Mouse (Mus musculus) urinary bladder, postnatal 36 days (tissue): ENCODE results near the gene Erc2.
A peak's percentile ranks its signal among the peaks of the same experiment; 100 is the strongest.

Experiments used
- DNase-seq, 2 experiments: peaks; one replicate each; pipeline ENCODE4 v3.0.0; 2022; ENCODE audit warnings: low spot score in 2 of 2, mixed read lengths in 1 of 2

The Erc2 gene

DNA sequence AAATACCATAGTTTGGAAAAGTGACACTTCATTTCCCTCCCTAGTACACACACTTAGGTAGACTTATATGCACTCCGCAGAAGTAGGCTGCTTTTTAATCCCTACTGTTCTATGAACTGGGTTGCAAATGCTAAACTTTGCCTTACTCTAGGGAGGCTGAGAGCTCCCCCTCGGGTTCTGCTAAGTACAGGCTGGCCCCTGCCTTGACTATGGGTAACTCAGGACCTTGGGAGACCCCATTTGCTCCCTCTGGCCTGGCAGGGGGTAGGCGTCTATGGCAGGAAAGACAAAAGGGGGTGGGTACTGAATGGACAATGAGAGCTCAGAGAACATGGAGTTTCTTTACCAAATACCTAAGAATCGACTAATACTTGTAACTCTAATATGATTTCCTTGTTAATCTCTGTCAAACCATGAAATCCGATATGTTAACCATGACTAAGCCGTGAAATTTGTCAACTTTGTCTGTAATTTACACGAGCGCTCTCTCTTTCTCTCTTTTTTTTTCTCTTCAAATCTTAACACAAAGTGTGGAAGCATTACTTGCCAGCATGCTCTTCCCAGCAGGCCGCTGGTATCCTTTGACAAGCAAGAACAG lies 754.1 kb downstream of the Erc2 start:
- no peak for DNase-seq

GRCm38 (mm10) chr14:28377519-28377918 lies 755.3 kb downstream of the Erc2 start:
- DNase-seq: no peak

GRCm38 (mm10) chr14:28380129-28380528 lies 757.9 kb downstream of the Erc2 start:
- no peak for DNase-seq

- no peak for DNase-seq
Observed at GRCm38 (mm10) chr14:28381801-28382550, 759.7 kb downstream of the Erc2 start.

DNA sequence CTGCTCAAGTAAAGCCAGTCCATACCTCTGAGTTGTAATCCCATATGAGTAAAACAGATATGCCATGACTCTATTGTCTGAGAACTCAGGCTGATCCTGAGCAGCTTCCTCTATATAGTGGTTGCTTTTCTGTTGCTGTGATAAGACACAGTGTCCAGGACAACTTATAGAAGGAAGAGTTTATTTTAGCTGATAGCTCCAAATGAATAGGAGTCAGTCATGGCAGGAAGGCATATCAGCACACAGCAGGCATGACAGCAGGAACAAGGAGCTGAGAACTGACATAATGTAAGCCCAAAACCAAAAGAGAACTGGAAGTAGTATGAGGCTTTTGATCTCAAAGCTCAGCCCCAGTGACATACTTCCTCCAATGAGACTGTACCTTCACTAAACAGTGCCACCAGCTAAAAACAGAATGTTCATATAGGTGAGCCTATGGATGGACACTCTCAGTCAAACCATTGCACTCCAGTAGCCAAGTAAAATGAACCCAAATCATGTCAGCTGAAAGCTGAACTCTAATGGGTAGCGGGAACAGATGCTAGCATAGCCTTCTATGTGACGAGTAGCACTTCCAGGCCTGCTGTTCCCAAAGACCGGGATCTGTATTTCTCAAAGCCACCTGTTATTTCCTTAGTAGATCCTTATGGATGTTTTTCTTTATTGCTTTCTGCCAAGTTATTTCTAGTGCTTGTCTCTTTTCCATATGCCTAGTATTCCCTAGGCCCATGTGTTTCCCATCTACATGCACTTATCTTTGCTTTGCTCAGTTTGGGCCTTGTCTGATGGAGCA lies 764.8 kb downstream of the Erc2 start:
- DNase-seq: no peak

DNA sequence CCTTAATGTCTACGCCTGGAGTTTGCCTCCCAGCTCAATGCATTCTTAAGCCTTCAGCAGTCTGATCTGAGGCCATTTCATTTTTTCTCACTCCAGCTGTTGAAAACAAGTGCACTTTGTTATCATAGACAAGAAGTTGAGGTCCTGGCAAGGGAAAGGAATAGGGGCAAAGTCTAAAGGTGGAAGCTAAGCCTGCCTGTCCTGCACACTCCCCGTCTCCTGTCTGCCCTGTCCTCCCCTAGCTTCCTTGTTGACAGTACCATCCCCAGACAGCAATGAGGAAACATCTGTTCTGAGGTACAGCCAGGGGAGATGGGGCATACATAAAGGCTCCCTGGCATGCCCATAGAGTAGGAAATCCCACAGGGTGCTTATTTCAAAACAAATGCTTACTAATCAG lies 776.7 kb downstream of the Erc2 start:
- DNase-seq: no peak

GRCm38 (mm10) chr14:28399897-28400296 lies 777.7 kb downstream of the Erc2 start:
- DNase-seq: no peak

DNA sequence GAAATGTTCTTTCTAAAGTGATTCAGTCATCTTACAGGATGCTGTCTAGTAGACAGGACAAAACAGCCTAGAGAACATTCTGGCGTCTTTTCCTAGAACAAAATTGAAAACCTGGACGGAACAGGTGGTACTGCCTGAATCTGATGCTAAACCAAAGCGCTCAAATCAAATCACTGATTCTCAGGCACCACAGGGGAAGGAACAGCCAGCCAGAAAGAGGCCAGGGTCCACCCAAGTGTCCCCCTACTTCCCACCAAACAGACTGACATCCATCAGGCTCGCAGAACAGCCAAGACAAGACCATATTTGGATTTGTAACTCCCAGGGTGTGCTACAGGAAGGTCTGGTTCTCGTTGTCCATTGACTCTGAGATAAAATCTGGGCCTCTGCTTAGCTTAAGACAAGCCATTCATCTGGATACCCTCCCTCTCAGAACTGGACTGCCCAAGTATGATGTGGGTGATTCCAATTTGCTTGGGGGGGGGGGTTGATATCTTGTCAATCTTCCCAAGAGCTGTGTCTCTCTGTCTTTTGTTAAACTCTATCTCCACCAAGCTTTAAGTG lies 783.1 kb downstream of the Erc2 start:
- no peak for DNase-seq

DNA sequence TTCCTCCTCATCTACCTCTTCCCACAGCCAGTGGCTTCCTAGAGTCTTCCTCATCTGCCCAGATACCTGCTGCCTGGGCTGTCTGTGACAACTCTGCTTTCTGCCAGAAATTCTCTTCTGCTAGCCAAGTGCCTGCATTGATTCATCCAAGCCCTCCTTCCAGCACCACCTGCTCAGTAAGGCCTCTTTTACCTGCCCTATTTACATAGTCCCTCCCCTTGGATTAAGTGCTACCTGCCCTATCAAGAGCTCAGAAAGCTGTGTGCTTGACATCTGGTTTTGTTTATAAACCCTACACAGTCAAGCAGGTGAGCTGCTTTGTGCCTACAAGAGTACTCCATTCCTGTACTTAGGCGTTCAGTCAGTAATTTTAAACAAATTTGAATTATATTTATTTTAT lies 787.2 kb downstream of the Erc2 start:
- no peak for DNase-seq

DNA sequence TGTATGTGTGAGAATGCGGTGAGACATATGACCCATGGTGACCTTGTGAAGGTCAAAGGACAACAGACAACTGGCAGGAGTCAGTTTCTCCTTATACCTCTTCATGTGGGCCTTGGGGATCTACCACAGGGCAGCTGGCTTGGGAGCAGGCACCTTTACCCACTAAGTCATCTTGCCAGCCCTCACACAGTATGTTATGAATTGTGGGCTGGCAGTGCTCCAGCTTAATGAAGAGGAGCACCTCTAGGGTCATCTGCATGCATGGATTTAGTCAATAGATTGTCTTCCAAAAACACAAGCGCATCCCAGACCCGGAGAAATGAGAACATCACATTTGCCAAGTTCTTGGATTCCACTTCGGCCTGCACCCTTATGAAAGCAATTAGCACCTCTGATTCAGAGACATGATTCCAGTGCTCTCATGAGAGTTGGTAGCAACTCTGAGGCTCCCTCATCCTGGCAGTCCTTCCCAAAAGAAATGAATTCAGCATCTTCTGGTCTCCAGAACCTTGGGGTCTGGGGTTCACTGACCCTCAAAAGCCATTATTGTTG lies 787.6 kb downstream of the Erc2 start:
- no peak for DNase-seq

- DNase-seq: no peak
Observed at GRCm38 (mm10) chr14:28410789-28411225, 788.6 kb downstream of the Erc2 start.

- no peak for DNase-seq
Observed at GRCm38 (mm10) chr14:28412252-28412995, 790.2 kb downstream of the Erc2 start.

- no peak for DNase-seq
Observed at GRCm38 (mm10) chr14:28413516-28413915, 791.3 kb downstream of the Erc2 start.

GRCm38 (mm10) chr14:28417019-28417418 lies 794.8 kb downstream of the Erc2 start:
- peak in 1 of 2 experiments; percentile 30 for DNase-seq

DNA sequence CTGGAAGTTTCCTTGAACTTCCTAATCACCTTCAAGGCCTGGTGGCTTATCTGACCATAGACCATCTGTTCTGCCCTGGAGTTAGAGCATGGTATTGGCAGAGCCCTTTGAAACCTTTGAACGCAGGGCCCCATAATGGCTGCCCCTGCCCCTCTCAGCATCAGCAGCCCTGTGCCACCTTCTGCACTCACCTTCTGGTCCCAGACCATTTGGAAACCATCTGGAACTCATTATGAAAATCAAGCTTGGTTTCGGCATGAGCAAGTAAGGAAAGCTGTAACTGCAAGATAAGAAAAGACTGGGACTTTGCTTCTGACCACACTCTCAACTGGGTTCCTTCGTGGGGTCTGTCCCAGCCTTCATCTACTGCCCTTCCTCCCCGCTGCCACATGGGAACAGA lies 796.3 kb downstream of the Erc2 start:
- DNase-seq: no peak

GRCm38 (mm10) chr14:28419188-28419587 lies 797.0 kb downstream of the Erc2 start:
- no peak for DNase-seq

GRCm38 (mm10) chr14:28420596-28420995 lies 798.4 kb downstream of the Erc2 start:
- DNase-seq: no peak

DNA sequence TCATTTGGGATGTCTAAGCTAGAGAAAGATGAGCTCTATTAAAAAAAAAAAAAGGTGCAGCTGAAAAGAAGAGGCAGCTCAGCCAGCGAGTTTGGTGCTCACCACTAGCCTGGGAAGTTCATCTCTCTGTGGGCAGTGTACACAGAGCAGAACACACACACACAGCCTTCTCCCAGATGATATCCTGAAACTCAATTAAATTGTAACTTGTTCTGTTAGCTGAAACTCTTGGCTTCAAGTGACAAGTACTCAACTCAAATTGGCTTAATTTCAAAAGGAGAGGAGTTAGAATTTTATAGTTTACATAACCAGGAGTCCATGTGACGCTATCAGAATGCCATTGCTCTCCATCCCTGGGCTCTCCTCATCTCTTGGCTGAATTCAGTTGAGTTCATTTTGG lies 804.4 kb downstream of the Erc2 start:
- DNase-seq: no peak

DNA sequence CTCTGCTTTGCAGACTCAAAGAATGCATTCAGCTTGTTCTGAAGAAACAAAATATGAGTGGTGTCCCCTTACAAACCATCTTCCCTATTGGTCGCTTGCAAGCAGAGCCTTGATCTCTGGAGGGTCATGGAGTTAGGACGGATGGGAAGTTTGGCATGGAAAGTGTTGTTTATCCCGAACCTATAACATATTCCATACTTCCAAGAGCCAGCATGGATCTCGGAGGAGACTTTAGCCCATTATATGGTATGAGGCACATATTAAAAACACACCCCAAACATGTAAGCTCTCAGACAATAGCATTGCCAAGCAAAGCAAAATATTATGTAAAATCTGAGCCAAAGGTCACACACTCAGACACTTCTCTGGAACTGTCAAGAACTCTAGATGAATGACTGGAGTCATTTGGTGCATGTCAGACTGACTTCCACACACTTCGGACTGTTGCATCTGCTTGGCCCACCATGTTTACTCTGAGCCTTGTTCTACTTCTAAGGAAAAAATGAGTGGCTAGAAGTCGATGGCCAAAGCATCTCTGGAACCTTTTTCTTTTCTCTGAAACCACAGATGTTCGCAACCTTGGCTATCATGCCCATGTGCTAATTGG lies 809.6 kb downstream of the Erc2 start:
- DNase-seq: no peak

GRCm38 (mm10) chr14:28434996-28435395 lies 812.8 kb downstream of the Erc2 start:
- DNase-seq: no peak

GRCm38 (mm10) chr14:28439171-28439570 lies 816.9 kb downstream of the Erc2 start:
- DNase-seq: no peak
